Mouse (Mus musculus): ENCODE results near the gene Mcoln3. TPM values are rescaled to one million over a fixed set of nuclear protein-coding genes. Genes with fewer than 3 reads are reported as not detected.
A peak's percentile ranks its signal among the peaks of the same experiment; 100 is the strongest.

Gene Mcoln3
- total RNA-seq, 2 experiments from 2014 or later = not detected

DNA sequence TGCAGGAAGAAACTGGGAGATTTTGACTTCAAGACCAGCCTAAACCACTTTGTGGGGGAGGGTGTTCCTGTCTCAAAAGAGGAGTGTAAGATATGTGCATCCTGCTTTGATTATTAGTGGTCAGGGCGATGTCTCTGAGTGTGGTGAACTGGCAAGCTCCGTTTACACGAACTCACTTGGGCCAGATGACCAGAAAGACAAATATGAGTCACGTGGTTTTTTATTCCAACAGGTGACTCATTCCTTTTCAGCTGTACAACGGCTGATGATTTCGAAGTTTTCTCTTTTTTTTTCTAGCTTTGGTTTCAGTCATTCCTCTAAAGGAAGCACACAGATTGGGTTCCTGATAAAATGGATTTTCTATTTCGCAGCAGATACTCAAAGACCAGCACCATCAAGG lies 60.0 kb downstream of the Mcoln3 start:
- DNase-seq = no peak

DNA sequence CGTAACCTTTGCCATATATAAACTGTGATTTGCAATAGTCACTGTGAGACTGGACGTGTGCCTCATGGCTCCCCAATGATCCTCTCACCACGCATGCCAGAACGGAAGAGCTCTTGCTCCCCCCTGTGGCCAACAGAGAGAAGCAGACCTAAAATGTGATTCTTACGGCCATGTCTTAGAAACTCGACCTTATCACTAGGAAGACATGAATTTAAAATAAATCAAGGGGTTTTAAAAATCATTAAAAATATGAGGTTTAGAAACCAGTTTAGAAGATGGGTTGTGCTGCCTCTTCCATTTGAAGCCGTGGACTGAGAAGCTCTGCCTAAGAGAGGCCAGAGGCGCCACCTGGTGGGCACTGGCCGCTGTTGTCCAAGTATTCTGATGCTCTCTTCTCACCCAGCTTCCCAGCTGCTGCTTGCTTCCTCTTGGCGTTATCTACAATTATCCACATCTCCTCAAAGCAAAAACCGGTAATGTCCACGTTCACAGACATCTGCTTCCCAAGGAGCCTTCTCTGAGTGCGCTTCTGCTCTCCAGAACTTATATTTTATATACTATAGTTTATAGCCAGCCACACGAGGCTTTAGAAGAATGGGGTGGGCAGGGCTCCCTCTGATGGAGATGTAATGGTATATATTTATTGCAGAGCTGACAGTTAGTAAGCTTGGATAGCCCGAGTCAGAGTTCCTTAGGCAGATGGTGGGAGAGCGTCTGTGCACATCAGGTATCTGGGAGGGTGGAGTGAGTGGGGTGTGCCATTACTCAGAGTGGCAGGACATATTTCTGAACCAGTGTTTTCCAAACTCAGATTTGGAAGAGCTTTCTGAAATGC lies 60.7 kb downstream of the Mcoln3 start:
- DNase-seq = peak; percentile 74 to 77

DNA sequence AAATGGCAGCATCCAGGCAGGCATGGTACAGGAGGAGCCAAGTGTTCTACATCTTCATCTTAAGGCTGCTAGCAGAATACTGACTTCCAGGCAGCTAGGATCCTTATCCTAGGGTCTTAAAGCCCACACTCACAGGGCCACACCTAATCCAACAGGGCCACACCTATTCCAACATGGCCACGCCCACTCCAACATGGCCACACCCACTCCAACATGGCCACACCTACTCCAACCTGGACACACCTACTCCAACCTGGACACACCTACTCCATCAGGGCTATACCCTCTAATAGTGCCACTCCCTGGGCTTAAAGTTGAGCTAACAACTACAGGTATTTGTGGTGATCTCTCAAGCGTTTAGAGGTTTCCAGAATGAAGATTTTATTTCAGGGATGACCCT lies 63.1 kb downstream of the Mcoln3 start:
- no peak for DNase-seq

DNA sequence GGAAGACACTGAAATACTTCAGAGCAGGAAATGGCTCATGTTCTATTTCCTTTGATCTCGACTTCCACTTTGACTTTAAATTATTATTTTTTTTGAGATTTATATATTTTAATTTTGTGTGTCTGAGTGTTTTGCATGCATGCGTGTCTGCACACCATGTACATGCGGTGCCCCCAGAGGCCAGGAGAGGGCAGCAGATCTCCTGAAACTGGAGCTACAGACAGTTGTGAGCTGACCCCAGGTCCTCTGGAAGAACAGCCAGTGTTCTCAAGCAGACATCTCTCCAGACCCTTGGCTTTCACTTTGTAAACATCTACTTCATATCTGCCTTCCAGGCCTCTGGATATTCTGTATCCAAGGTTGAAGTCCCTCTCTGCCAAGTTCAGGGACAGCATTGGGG lies 63.7 kb downstream of the Mcoln3 start:
- DNase-seq = no peak

DNA sequence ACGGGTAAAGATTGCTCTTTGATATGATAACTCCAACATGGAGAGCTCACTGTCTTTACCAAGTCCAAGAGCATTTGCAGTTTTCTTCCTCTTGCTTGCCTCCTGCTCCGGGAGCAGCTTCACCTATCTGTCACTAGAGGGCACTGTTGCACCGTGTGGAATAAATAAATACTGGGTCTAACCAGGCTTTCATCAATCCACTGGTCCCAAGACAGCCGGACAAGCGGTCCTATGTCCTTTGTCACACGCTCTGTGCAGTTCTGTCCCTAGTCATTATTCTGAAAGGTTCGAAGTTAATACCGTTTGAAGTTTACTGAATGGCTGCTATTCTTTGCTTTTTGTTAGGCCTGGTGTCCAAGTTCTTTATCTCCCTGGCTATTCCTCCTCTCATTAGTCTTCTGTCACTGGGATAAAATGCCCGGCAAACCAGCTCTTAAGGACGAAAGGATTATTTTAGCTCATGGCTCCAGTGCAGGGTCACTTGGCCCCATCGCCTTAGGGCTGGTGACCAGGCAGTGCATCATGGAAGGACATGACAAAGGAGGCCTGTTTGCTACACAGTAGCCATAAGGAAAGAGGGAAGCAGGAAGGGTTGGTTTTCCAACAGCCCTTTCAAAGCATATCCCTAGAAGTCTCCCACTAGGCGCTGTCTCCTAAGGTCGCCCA lies 67.9 kb downstream of the Mcoln3 start:
- peak; percentile 54 to 65 for DNase-seq

DNA sequence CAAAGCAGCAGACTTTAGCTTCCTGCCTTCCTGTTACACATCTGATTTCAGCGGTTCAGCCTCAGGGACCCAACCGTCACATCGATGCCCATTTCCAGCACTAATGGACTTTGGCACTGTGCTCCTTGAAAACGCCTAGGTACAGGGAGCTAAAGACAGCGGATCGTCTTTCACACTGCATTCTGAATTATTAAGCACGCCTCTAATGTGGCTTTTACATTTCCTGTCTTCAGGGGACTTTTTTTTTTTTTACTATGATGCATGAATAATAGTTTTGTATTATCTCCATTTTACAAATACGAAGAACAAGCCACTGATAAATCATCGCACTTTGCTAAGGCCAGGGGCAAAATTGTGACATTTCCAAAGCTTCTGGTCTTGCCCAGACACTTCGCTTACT lies 68.8 kb downstream of the Mcoln3 start:
- DNase-seq = no peak

DNA sequence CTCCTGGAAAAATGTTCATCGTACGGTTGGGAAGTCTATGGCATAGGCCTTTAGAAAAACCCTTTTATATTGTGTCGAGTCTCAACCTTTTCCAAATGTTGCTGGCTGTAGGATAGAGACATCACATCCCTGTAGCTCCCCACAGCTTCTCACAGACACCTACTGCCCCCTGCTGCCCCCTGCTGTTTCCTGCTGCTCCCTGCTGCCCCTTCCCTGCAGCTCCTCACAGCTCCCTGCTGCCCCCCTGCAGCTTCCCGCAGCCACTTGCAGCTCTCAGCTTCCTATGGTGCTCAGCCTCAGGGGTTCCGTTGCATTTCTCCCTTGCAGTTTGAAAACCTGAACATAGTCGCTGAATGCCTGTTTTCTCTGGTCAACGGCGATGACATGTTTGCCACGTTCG lies 72.7 kb downstream of the Mcoln3 start:
- no peak for DNase-seq

Other genes with a start within 250 kb of the Mcoln3 start
- gene Bcl10, start 194.6 kb upstream of the Mcoln3 start, total RNA-seq (2021) = 10 to 100 TPM; 12.0 to 12.8 TPM
- gene 2410004B18Rik, start 179.4 kb upstream of the Mcoln3 start, total RNA-seq (2021) = 10 to 100 TPM; 43.9 to 44.7 TPM
- gene Syde2, start 129.6 kb upstream of the Mcoln3 start, total RNA-seq (2021) = 1 to 10 TPM; 3.6 to 4.0 TPM
- gene Wdr63, start 9.3 kb upstream of the Mcoln3 start, total RNA-seq (2021) = under 1 TPM; 0.60 to 0.99 TPM
- gene Mcoln2, start 32.4 kb downstream of the Mcoln3 start, total RNA-seq (2021) = not detected
- gene Lpar3, start 103.5 kb downstream of the Mcoln3 start, total RNA-seq (2021) = under 1 TPM; 0.46 to 0.57 TPM